Mouse (Mus musculus) E14TG2a.4 (cell line): Measurements from ENCODE around the gene Slc35g3.

Source experiments
- CTCF ChIP-seq: conservative IDR thresholded peaks from 2 replicates; pipeline ENCODE4 v1.5.1; 2014; ENCODE audit warnings: low read length
- POU5F1 ChIP-seq: IDR thresholded peaks from 2 replicates; pipeline ENCODE4 v1.6.1; 2014; ENCODE audit warnings: low read length, borderline replicate concordance

DNA sequence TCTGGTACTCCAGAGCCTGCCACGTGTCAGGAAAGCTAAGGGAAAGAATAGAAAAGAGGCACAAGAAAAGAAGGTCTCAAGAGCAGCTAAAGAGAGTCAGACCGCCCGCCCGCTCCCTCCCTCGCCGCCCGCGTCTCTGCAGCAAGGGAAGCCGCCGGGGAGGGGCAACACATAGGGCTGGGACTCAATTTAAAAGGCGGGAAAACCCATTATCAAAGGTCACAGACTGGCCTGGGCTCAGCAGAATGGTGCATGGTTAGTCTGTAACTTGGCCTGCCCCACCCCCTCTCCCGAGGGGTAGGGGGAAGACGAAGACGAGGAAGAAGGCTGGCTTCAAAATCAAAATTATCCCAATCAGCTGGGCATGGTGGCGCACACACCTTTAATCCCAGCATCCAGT lies 43.1 kb downstream of the Slc35g3 start:
- TF ChIP-seq CTCF (no peak), POU5F1 (no peak)
